Mouse (Mus musculus): ENCODE measurements around the gene 1110017D15Rik.

DNA sequence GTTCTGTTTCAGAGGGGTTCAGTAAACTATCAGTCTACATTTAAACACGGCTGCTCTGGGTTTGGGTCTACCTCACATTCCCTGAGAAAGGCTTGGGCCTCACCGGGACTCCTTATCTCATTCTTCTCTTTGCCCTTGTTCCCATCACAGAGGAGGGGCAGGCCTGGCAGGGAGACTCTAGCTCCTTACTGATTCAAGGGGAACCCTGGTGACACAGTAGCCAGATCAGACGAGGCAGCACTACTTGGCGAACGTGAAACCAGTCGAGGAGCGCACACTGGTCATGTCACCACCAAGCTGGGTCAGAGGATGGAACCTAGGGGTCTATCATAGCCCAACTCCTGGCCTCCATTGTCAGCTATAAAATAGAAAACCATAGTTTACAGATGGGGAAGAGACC is 9.1 kb downstream of the 1110017D15Rik start:
- no peak for TF ChIP-seq POLR2A (IDR thresholded peaks at IDR 0.05; ENCODE audit: low read depth, low read length)
- TF ChIP-seq CTCF (IDR thresholded peaks at IDR 0.05; ENCODE audit: borderline replicate concordance, insufficient read depth, low read length), result no peak
